In genomic region chr4:154438610-154439009, GRCm38 (mm10) we compare ENCODE assay signal across 21 mouse cellular contexts.
A peak's percentile ranks its signal among the peaks of the same experiment; 100 is the strongest.
DNase-seq lines count a peak whose midpoint lies in the region; ATAC-seq and TF ChIP-seq lines count a peak whose summit lies in the region.
"Had no signal": no experiment of that assay in that cellular context is flagged by ENCODE, and none has a peak within 500 bp of the region (broad histone marks: within the 10 kb centered on the region; RNA-seq: fewer than 3 reads in every experiment).

No protein-coding gene starts in this region.

- intact Hi-C loops in left cerebral cortex, adult 2 months (cut with DNase I), result loop anchor here (2.0 kb wide), 1 partner anchor 38 kb away; no protein-coding TSS in a partner anchor
- intact Hi-C loops in left cerebral cortex, postnatal 4 days (cut with DNase I), result no loop called here

- no peaks in the 10 kb centered on the region for H3K4me1 ChIP-seq in midbrain, embryonic 16.5 days (ENCODE audit: control insufficient read depth, insufficient read depth, low read length)

- peak overlapping the region; percentile 11; the same call in 1 of the 2 replicates for H3K27ac ChIP-seq in left cerebral cortex, adult 2 months
- no peak overlapping the region for H3K27ac ChIP-seq in midbrain, embryonic 16.5 days (ENCODE audit: low read length)
- H3K27ac ChIP-seq: embryonic facial prominence, embryonic 12.5 days; hindbrain, postnatal 0 days; liver, embryonic 13.5 days; midbrain, embryonic 10.5 days; neural tube, embryonic 13.5 days had no signal

- TF ChIP-seq CTCF in left cerebral cortex, adult 2 months (IDR thresholded peaks at IDR 0.05), result no peak

- H3K4me3 ChIP-seq in left cerebral cortex, adult 2 months, result no peak overlapping the region
- no peak overlapping the region for H3K4me3 ChIP-seq in midbrain, embryonic 16.5 days (ENCODE audit: low read depth, low read length)
- H3K4me3 ChIP-seq: embryonic facial prominence, embryonic 12.5 days; liver, embryonic 13.5 days; midbrain, embryonic 10.5 days; neural tube, embryonic 13.5 days had no signal

- no peaks in the 10 kb centered on the region for H3K36me3 ChIP-seq in midbrain, embryonic 16.5 days (ENCODE audit: control insufficient read depth, insufficient read depth, low read length)
- H3K36me3 ChIP-seq: embryonic facial prominence, embryonic 12.5 days; liver, embryonic 13.5 days; midbrain, embryonic 10.5 days; neural tube, embryonic 13.5 days had no signal

- no peak for ATAC-seq in midbrain, embryonic 16.5 days
- no peak for ATAC-seq in cerebellum, adult (ENCODE audit: insufficient number of reproducible peaks, low FRiP score, low TSS enrichment)
- ATAC-seq: hindbrain, postnatal 0 days had no signal

- 0 out of 2 replicates have a peak, but pooled peaks cover 3% of the 10 kb centered on the region for H3K27me3 ChIP-seq in midbrain, embryonic 16.5 days (ENCODE audit: control insufficient read depth, insufficient read depth, low read depth, low read length)
- H3K27me3 ChIP-seq: CH12.LX; embryonic facial prominence, embryonic 12.5 days had no signal

- H3K9me3 ChIP-seq in midbrain, embryonic 16.5 days (replicated peaks; ENCODE audit: control insufficient read depth, low read length, poor library complexity, severe bottlenecking), result no peaks in the 10 kb centered on the region
- H3K9me3 ChIP-seq: embryonic facial prominence, embryonic 12.5 days; liver, embryonic 13.5 days; midbrain, embryonic 10.5 days; neural tube, embryonic 13.5 days had no signal

- peak; percentile 41 to 44 for DNase-seq in frontal cortex, postnatal 36 days (ENCODE audit: low spot score in 2 of 2)
- DNase-seq in frontal cortex, postnatal 10 days (ENCODE audit: low spot score in 2 of 2), result no peak
- peak; percentile 26 to 53 for DNase-seq in left cerebral cortex, adult 2 months (ENCODE audit: extremely low spot score in 1 of 2, low spot score in 2 of 2)
- DNase-seq in left cerebral cortex, postnatal 4 days, result no peak
- peak; percentile 44 for DNase-seq in right cerebral cortex, postnatal 25 days
- DNase-seq in right cerebral cortex, postnatal 14 days, result no peak
- DNase-seq: adrenal gland, adult 8-10 months; cerebellum, adult 11-12 months; heart, postnatal 36 days; kidney, adult 11 months; liver, embryonic 13.5 days; lung, postnatal 36 days; thymus, adult 18-20 months had no signal

- H3K9ac ChIP-seq in midbrain, embryonic 16.5 days (ENCODE audit: low read depth, low read length), result no peak overlapping the region
- H3K9ac ChIP-seq: embryonic facial prominence, embryonic 12.5 days; liver, embryonic 13.5 days; neural tube, embryonic 13.5 days had no signal

- H3K4me2 ChIP-seq in midbrain, embryonic 16.5 days (ENCODE audit: low read length), result no peak overlapping the region
- H3K4me2 ChIP-seq: embryonic facial prominence, embryonic 12.5 days; heart, embryonic 11.5 days; liver, embryonic 13.5 days; neural tube, embryonic 13.5 days had no signal

- 82% methylated on average over 15 of the region's 15 CpGs for WGBS in midbrain, embryonic 16.5 days

Comparison
In these comparisons a context has a peak if more than half of its experiments do, and no peak if none do; other contexts are left out.
1. DNase-seq: peak in frontal cortex, postnatal 36 days (2 of 2), left cerebral cortex, adult 2 months (2 of 2) and right cerebral cortex, postnatal 25 days (single experiment); none in frontal cortex, postnatal 10 days (0 of 2), left cerebral cortex, postnatal 4 days (single experiment) and right cerebral cortex, postnatal 14 days (single experiment).